Mouse (Mus musculus): ENCODE results near the gene Cyb5r1. TPM values are rescaled to one million over a fixed set of nuclear protein-coding genes. Genes with fewer than 3 reads are reported as not detected.

Gene Cyb5r1
- 38.5 and 40.1 TPM in 2 replicates for polyA plus RNA-seq (2015; fragmentation: Nextera tagmentation; extraction: Ambion mirVana)

DNA sequence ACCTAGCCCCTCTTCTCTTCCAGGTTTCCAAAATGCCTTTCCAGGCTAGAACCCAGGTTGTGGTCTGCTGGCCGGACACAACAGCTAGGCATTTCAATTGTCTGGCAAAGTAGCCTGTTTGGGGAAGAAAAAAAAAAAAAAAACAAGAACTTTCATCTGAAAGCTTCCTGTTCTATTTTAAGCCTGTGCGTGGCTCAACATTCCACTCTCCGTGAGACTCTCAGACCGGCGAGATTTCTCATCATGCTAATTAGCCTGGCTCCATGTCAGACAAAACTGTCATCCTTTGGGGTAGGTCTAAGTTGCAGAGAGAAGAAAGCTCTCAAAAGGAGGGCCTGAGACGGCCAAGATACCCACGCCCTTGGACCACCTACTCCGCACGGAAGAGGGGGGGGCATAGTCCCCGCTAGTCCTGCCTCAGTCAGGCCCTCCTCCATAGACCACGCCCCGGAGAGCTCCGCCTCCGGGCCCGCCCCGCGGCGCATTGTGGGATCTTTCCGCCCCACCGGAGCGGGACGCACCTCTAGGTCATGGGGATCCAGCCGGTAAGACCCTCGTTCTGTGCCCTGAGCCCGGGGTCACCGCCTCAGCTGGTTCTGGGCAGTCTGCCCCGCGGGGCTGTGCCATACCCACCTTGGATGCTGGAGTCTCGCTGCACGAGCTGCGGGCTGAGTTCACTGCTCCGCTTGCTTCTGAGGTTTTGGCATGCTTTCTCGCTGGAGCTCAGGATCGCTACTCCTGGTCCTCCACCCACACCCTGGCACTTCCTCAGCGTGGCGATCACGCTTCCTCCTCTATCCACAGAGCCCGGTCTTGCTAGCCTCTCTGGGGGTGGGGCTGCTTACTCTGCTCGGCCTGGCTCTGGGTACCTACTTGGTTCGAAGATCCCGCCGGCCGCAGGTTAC, at the start of gene Cyb5r1:
Gene Cyb5r1 (plus strand): TSS at position 51 of the 905 bp plus-strand sequence.
- Histone ChIP-seq H3K27me3 (replicated peaks) (no peaks in the 10 kb centered on the region), H3K4me2 (peak within 1 kb of the TSS; percentile 83), H3K9me3 (no peaks in the 10 kb centered on the region), H3K4me3 (replicated peaks) (peak within 1 kb of the TSS; percentile 82), H3K27ac (peak within 1 kb of the TSS; percentile 80), H3K9ac (peak within 1 kb of the TSS; percentile 79), H3K36me3 (peaks cover 13% of the 10 kb centered on the region), H3K4me1 (peaks cover 6% of the 10 kb centered on the region; the same call in 1 of the 2 replicates)
- peak; percentile 97 for ATAC-seq (ENCODE audit: insufficient read depth, low FRiP score, low read depth)
- under 1% methylated on average over 43 of the region's 43 CpGs for WGBS

DNA sequence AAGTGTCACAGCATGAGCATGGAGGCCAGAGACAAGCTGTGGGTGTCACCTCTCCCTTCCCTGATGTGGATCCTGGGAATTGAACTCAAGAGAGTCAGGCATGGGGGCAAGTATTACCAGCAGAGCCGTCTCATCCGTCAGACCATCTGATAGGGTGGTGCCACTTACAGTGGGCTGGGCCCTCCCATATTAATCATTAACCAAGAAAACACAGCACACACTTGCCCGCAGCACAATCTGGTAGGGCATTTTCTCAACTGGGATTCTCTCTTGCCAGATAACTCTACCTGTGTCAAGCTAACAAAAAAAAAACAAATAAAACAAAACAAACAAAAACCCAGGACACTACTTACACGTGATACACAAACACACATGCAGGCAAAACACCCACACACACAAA, 47.9 kb upstream of the Cyb5r1 start:
- Histone ChIP-seq H3K4me1 (peaks cover 5% of the 10 kb centered on the region), H3K9ac (no peak overlapping the region), H3K4me2 (no peak overlapping the region), H3K36me3 (peaks cover 16% of the 10 kb centered on the region; the same call in 1 of the 2 replicates), H3K27me3 (replicated peaks) (no peaks in the 10 kb centered on the region), H3K27ac (no peak overlapping the region), H3K9me3 (no peaks in the 10 kb centered on the region), H3K4me3 (replicated peaks) (no peak overlapping the region)
- no peak for ATAC-seq (ENCODE audit: insufficient read depth, low FRiP score, low read depth)
- 59% methylated on average over 4 of the region's 4 CpGs for WGBS

GRCm38 (mm10) chr1:134360656-134361055, 44.7 kb upstream of the Cyb5r1 start:
- peak overlapping the region; percentile 70 for H3K4me2 ChIP-seq
- peaks cover 7% of the 10 kb centered on the region; the same call in 1 of the 2 replicates for H3K36me3 ChIP-seq
- WGBS, result 66% methylated on average over 7 of the region's 7 CpGs
- peak overlapping the region; percentile 60; the same call in 1 of the 2 replicates for H3K9ac ChIP-seq
- ATAC-seq (ENCODE audit: insufficient read depth, low FRiP score, low read depth), result no peak
- H3K4me3 ChIP-seq (replicated peaks), result peak overlapping the region; percentile 72
- H3K27me3 ChIP-seq (replicated peaks), result no peaks in the 10 kb centered on the region
- H3K9me3 ChIP-seq, result no peaks in the 10 kb centered on the region
- no peak overlapping the region for H3K27ac ChIP-seq
- H3K4me1 ChIP-seq, result peaks cover 5% of the 10 kb centered on the region

DNA sequence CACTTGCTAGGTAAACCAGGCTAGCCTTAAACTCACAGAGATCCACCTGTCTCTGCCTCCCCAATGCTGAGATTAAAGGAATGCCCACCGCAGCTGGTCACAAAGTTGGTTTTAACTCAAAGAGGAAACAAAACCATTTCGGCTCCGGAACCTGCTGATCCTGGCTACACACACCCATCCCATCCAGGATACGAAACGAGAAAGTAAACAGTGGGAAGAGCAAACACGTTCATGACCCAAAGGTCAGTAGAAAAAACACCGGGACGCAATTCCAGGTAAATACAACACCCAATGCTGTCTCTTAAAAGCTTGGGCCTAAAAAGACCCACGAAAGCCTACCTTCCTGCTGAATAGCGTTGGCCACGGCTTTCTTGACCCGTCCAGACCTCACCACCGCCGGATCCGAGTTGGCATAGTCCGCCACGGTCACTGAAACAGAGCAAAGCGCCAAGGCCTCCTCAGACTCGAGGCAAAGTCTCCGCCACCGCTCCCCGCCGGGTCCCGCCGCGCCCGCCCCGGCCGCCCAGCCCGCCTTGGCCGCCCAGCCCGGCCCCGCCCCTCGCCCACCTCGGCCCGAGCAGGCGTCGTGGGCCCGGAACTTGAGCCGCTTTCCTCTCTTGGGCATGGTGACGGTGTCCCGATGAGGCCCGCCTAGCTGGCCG, 44.0 kb upstream of the Cyb5r1 start:
- H3K9me3 ChIP-seq, result no peaks in the 10 kb centered on the region
- H3K4me3 ChIP-seq (replicated peaks), result peak overlapping the region; percentile 72
- peak; percentile 88 for ATAC-seq (ENCODE audit: insufficient read depth, low FRiP score, low read depth)
- peak overlapping the region; percentile 70 for H3K4me2 ChIP-seq
- no peaks in the 10 kb centered on the region for H3K27me3 ChIP-seq (replicated peaks)
- H3K36me3 ChIP-seq, result 0 out of 2 replicates have a peak, but pooled peaks cover 7% of the 10 kb centered on the region
- peaks cover 5% of the 10 kb centered on the region for H3K4me1 ChIP-seq
- H3K9ac ChIP-seq, result peak overlapping the region; percentile 60
- WGBS, result under 1% methylated on average over 40 of the region's 44 CpGs
- H3K27ac ChIP-seq, result peak overlapping the region; percentile 78

GRCm38 (mm10) chr1:134361857-134362212, 43.5 kb upstream of the Cyb5r1 start, which contains the start of gene Tmem183a:
Tmem183a (minus strand) TSS chr1:134361979.
- WGBS, result under 1% methylated on average over 38 of the region's 38 CpGs
- no peaks in the 10 kb centered on the region for H3K27me3 ChIP-seq (replicated peaks)
- H3K27ac ChIP-seq, result peak within 1 kb of the TSS; percentile 78
- peak within 1 kb of the TSS; percentile 70 for H3K4me2 ChIP-seq
- ATAC-seq (ENCODE audit: insufficient read depth, low FRiP score, low read depth), result peak; percentile 95
- peaks cover 5% of the 10 kb centered on the region for H3K4me1 ChIP-seq
- peak within 1 kb of the TSS; percentile 60 for H3K9ac ChIP-seq
- H3K9me3 ChIP-seq, result no peaks in the 10 kb centered on the region
- H3K4me3 ChIP-seq (replicated peaks), result peak within 1 kb of the TSS; percentile 72
- 0 out of 2 replicates have a peak, but pooled peaks cover 7% of the 10 kb centered on the region for H3K36me3 ChIP-seq

DNA sequence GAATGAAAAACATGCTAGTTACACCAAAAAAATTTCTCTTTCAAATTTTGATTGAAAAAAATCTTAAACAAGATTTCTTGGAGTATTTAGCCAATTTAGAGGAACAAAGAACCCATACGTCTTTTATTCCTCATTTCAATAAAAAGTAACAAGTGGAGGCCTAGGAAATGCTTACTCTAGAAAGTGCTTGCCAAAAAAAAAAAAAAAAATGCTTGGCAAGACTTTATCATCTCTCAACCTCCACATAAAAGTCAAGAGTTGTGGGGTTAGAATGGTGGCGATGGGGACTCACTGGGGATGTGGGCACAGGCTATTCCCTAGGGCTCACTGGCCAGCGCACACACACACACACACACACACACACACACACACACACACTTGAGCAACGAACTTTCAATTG, 42.2 kb upstream of the Cyb5r1 start:
- Histone ChIP-seq H3K4me1 (peaks cover 3% of the 10 kb centered on the region), H3K4me3 (replicated peaks) (no peak overlapping the region), H3K27me3 (replicated peaks) (no peaks in the 10 kb centered on the region), H3K27ac (no peak overlapping the region), H3K36me3 (0 out of 2 replicates have a peak, but pooled peaks cover 4% of the 10 kb centered on the region), H3K4me2 (no peak overlapping the region), H3K9ac (no peak overlapping the region), H3K9me3 (no peaks in the 10 kb centered on the region)
- 77% methylated on average over 4 of the region's 4 CpGs for WGBS
- no peak for ATAC-seq (ENCODE audit: insufficient read depth, low FRiP score, low read depth)

DNA sequence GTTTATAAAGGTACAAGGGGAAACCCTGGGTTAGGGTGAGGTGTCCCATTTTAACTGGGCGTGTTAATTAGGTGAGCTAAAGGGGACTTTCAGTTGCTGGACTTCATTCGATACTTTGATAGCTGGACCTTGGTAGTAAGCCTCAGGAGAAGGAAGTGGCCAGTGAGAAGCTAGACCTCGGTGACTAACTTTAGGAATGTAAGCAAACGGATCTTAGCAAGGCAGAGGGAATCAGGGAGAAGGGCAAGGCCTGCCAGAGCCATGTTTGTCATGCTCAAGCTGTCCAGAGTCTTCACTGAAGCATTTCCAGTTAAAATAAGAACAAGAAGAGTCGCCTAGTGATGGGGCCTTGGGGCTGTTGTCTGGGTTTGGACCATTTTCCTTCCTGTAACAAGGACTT, 39.9 kb upstream of the Cyb5r1 start:
- no peak overlapping the region for H3K9ac ChIP-seq
- no peak overlapping the region for H3K27ac ChIP-seq
- H3K36me3 ChIP-seq, result no peaks in the 10 kb centered on the region
- no peak overlapping the region for H3K4me2 ChIP-seq
- H3K4me1 ChIP-seq, result peaks cover 3% of the 10 kb centered on the region
- 59% methylated on average over 5 of the region's 5 CpGs for WGBS
- no peaks in the 10 kb centered on the region for H3K9me3 ChIP-seq
- H3K4me3 ChIP-seq (replicated peaks), result no peak overlapping the region
- H3K27me3 ChIP-seq (replicated peaks), result no peaks in the 10 kb centered on the region
- no peak for ATAC-seq (ENCODE audit: insufficient read depth, low FRiP score, low read depth)

- no peak overlapping the region for H3K4me2 ChIP-seq
- H3K27me3 ChIP-seq (replicated peaks), result no peaks in the 10 kb centered on the region
- H3K4me3 ChIP-seq (replicated peaks), result no peak overlapping the region
- H3K9me3 ChIP-seq, result no peaks in the 10 kb centered on the region
- WGBS, result 52% methylated on average over 9 of the region's 9 CpGs
- H3K9ac ChIP-seq, result no peak overlapping the region
- ATAC-seq (ENCODE audit: insufficient read depth, low FRiP score, low read depth), result no peak
- H3K27ac ChIP-seq, result no peak overlapping the region
- H3K36me3 ChIP-seq, result no peaks in the 10 kb centered on the region
- H3K4me1 ChIP-seq, result no peaks in the 10 kb centered on the region
Observed at GRCm38 (mm10) chr1:134368777-134369337, 36.5 kb upstream of the Cyb5r1 start.

DNA sequence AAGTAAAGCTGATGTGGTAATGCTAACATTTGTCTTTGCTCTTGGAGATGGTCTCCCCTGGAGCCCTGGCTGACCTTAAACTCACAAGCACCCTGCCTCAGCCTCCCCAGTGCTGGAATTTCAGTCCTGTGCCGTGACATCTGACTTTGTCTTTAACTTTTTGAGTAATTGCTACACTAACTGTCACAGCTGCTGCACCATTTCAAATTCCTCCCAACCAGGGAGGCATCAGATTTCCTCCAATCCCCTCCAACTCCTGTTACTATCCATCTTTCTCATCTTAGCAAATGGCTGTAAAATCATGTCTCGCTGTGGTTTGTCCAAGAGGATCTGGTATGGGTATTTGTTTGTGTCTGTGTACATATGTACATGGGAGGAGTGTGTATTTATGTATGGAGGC, 31.2 kb upstream of the Cyb5r1 start:
- no peaks in the 10 kb centered on the region for H3K4me1 ChIP-seq
- H3K9ac ChIP-seq, result no peak overlapping the region
- 65% methylated on average over 2 of the region's 2 CpGs for WGBS
- H3K27ac ChIP-seq, result no peak overlapping the region
- H3K36me3 ChIP-seq, result no peaks in the 10 kb centered on the region
- no peak for ATAC-seq (ENCODE audit: insufficient read depth, low FRiP score, low read depth)
- no peak overlapping the region for H3K4me3 ChIP-seq (replicated peaks)
- no peaks in the 10 kb centered on the region for H3K9me3 ChIP-seq
- no peaks in the 10 kb centered on the region for H3K27me3 ChIP-seq (replicated peaks)
- no peak overlapping the region for H3K4me2 ChIP-seq

GRCm38 (mm10) chr1:134381051-134381450, 24.3 kb upstream of the Cyb5r1 start:
- no peak overlapping the region for H3K27ac ChIP-seq
- peaks cover 5% of the 10 kb centered on the region; the same call in 1 of the 2 replicates for H3K4me1 ChIP-seq
- H3K4me3 ChIP-seq (replicated peaks), result no peak overlapping the region
- no peaks in the 10 kb centered on the region for H3K9me3 ChIP-seq
- no peak for ATAC-seq (ENCODE audit: insufficient read depth, low FRiP score, low read depth)
- WGBS, result 52% methylated on average over 2 of the region's 2 CpGs
- H3K27me3 ChIP-seq (replicated peaks), result no peaks in the 10 kb centered on the region
- no peak overlapping the region for H3K9ac ChIP-seq
- no peak overlapping the region for H3K4me2 ChIP-seq
- no peaks in the 10 kb centered on the region for H3K36me3 ChIP-seq

DNA sequence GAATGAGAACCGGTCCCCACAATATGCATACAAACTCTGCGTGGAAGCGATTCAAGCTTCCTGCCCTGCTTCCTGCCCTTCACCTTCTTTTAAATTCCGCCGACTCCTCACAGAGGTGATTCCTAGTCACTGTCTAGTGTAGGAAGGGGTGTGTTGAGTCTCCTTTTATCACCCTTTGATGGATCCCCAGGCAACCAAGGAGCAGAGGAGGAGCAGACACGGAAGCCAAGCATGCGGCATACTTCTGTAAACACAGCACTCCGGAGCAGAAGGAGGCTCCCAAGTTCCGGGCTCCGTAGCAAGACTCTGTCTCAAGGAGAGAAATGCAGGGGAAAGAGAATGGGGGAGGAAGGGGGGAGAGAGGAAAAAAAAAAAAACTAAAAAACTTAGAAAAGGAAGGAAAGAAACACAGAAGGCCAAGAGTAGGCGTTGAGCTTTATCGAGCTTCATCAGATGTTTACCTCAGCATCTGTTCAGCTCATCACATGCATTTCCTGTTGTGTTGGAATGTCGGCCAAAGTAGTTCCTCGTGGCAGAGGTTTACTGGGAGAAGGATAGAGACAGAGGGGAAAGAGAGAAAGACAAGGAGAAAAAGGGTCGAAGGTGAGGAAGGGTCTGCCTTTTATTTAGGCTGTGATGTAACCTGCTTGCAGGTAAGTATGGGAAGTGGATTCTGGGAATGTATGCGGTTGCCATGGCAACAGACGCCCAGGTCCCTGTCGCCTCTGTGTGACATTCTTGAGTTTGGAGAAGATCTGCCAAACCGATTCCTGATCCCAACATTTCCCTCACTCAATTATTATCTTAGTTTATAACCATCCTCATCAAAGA, 23.3 kb upstream of the Cyb5r1 start:
- no peaks in the 10 kb centered on the region for H3K27me3 ChIP-seq (replicated peaks)
- peaks cover 5% of the 10 kb centered on the region; the same call in 1 of the 2 replicates for H3K4me1 ChIP-seq
- no peak overlapping the region for H3K9ac ChIP-seq
- WGBS, result 4% methylated on average over 19 of the region's 19 CpGs
- no peak for ATAC-seq (ENCODE audit: insufficient read depth, low FRiP score, low read depth)
- no peaks in the 10 kb centered on the region for H3K9me3 ChIP-seq
- peak overlapping the region; percentile 30 for H3K4me3 ChIP-seq (replicated peaks)
- H3K4me2 ChIP-seq, result peak overlapping the region; percentile 51
- H3K27ac ChIP-seq, result no peak overlapping the region
- no peaks in the 10 kb centered on the region for H3K36me3 ChIP-seq

Data from stomach, embryonic 15.5 days (tissue).